In the genomic region with DNA sequence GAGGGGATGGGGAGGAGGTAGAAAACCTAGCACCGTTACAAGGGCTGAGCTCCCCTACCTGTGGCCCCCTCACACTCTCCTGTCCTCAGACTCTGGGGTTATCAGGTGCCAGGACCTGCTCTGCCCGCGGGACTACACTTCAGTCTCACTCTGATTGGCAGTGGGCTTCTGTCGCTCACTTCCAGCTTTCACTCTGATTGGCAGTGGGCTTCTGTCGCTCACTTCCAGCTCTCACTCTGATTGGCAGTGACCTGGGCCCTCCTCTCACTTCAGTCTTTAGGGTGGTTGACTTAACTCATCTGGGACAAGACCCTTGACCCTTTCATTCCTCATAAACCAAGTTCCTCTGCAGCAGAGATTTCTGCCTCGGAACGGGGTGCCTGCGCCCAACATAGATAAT, we compare ENCODE assay signal across 19 mouse cellular contexts.
DNase-seq lines count a peak whose midpoint lies in the region; ATAC-seq and TF ChIP-seq lines count a peak whose summit lies in the region.
"Had no signal": no experiment of that assay in that cellular context is flagged by ENCODE, and none has a peak within 500 bp of the region (broad histone marks: within the 10 kb centered on the region; RNA-seq: fewer than 3 reads in every experiment).

No protein-coding gene starts in this region.

- peaks cover 15% of the 10 kb centered on the region; the same call in 1 of the 2 replicates for H3K4me1 ChIP-seq in intestine, embryonic 14.5 days (replicated peaks; ENCODE audit: control insufficient read depth, insufficient read depth, low read length)
- H3K4me1 ChIP-seq in intestine, embryonic 15.5 days (replicated peaks) = peaks cover 6% of the 10 kb centered on the region; the same call in 1 of the 2 replicates
- H3K4me1 ChIP-seq in ES-E14 (ENCODE audit: control insufficient read depth in 2 of 2, insufficient read depth in 2 of 2, low read length in 2 of 2, poor library complexity in 1 of 2) = peaks cover 0 to 3% of the 10 kb centered on the region in 2 experiments; a peak in 1 of 4 replicates

- H3K9me3 ChIP-seq in intestine, embryonic 14.5 days (ENCODE audit: control insufficient read depth, low read length) = no peaks in the 10 kb centered on the region
- H3K9me3 ChIP-seq in intestine, embryonic 15.5 days = no peaks in the 10 kb centered on the region
- no peaks in the 10 kb centered on the region for H3K9me3 ChIP-seq in ES-E14 (ENCODE audit: control insufficient read depth, insufficient read depth, low read depth, low read length)
- H3K9me3 ChIP-seq: embryonic facial prominence, embryonic 10.5 days; embryonic facial prominence, embryonic 12.5 days; forebrain, embryonic 13.5 days; forebrain, embryonic 15.5 days had no signal

- no peak overlapping the region for H3K4me3 ChIP-seq in intestine, embryonic 14.5 days (ENCODE audit: low read depth, low read length)
- H3K4me3 ChIP-seq in intestine, embryonic 15.5 days (replicated peaks) = no peak overlapping the region
- H3K4me3 ChIP-seq in ES-E14 (ENCODE audit: insufficient read depth in 1 of 2, low read depth in 1 of 2, low read length in 2 of 2, poor library complexity in 1 of 2, severe bottlenecking in 1 of 2) = no peak overlapping the region
- H3K4me3 ChIP-seq: embryonic facial prominence, embryonic 10.5 days; embryonic facial prominence, embryonic 12.5 days; forebrain, embryonic 13.5 days; forebrain, embryonic 15.5 days had no signal

- WGBS in intestine, embryonic 14.5 days = 71% methylated on average over 8 of the region's 8 CpGs
- 60% methylated on average over 8 of the region's 8 CpGs for WGBS in intestine, embryonic 15.5 days

- no peak overlapping the region for H3K27ac ChIP-seq in intestine, embryonic 14.5 days (ENCODE audit: low read depth)
- no peak overlapping the region for H3K27ac ChIP-seq in intestine, embryonic 15.5 days
- no peak overlapping the region for H3K27ac ChIP-seq in ES-E14 (ENCODE audit: insufficient read depth, low read depth, low read length, poor library complexity, severe bottlenecking)
- H3K27ac ChIP-seq: embryonic facial prominence, embryonic 10.5 days; embryonic facial prominence, embryonic 12.5 days; forebrain, embryonic 13.5 days; forebrain, embryonic 15.5 days had no signal

- ATAC-seq in intestine, embryonic 14.5 days (replicated peaks; ENCODE audit: low FRiP score, low TSS enrichment, low read depth) = 0 out of 2 replicates have a peak, but pooled peaks have one; percentile 33
- no peak for ATAC-seq in intestine, embryonic 15.5 days
- ATAC-seq: activated CD4-positive, CD25-positive, alpha-beta regulatory T cell, adult 4 months; forebrain, embryonic 13.5 days; forebrain, embryonic 15.5 days; forebrain, postnatal 0 days had no signal

- DNase-seq in intestine, embryonic 14.5 days (ENCODE audit: low spot score) = no peak
- DNase-seq in ES-E14 (ENCODE audit: low read depth, low spot score) = no peak
- DNase-seq in frontal cortex, postnatal 25 days (ENCODE audit: low spot score in 2 of 2) = no peak
- DNase-seq in gastrocnemius, adult 8-10 months (ENCODE audit: low spot score in 2 of 2) = no peak
- DNase-seq: adrenal gland, adult 8-10 months; adrenal gland, postnatal 25 days; cerebellum, adult 11 months; cerebellum, adult 18-20 months; cerebellum, adult 8-10 months; cerebellum, adult 9-11 months; cerebellum, postnatal 14 days; cerebellum, postnatal 36 days; forebrain, postnatal 0 days had no signal

- in situ Hi-C loops in ES-E14 (cut with MboI; ENCODE audit: low sequenced_read_pairs in 2 of 2, unreplicated experiment in 2 of 2) = no loop called here

- no peaks in the 10 kb centered on the region for H3K27me3 ChIP-seq in intestine, embryonic 14.5 days (replicated peaks; ENCODE audit: control insufficient read depth, insufficient read depth, low read length)
- H3K27me3 ChIP-seq in intestine, embryonic 15.5 days (replicated peaks) = no peaks in the 10 kb centered on the region
- H3K27me3 ChIP-seq: embryonic facial prominence, embryonic 12.5 days; forebrain, embryonic 15.5 days had no signal

- H3K36me3 ChIP-seq in intestine, embryonic 14.5 days (ENCODE audit: control insufficient read depth, insufficient read depth, low read length) = 0 out of 2 replicates have a peak, but pooled peaks cover 11% of the 10 kb centered on the region
- 0 out of 2 replicates have a peak, but pooled peaks cover 8% of the 10 kb centered on the region for H3K36me3 ChIP-seq in intestine, embryonic 15.5 days
- no peaks in the 10 kb centered on the region for H3K36me3 ChIP-seq in ES-E14 (ENCODE audit: control insufficient read depth, insufficient read depth, low read length, poor library complexity, severe bottlenecking)
- H3K36me3 ChIP-seq: forebrain, embryonic 15.5 days had no signal

- H3K4me2 ChIP-seq in intestine, embryonic 14.5 days (ENCODE audit: low read length) = no peak overlapping the region
- no peak overlapping the region for H3K4me2 ChIP-seq in intestine, embryonic 15.5 days (replicated peaks)
- H3K4me2 ChIP-seq: embryonic facial prominence, embryonic 12.5 days; forebrain, embryonic 13.5 days; forebrain, embryonic 15.5 days had no signal

- no peak overlapping the region for H3K9ac ChIP-seq in intestine, embryonic 14.5 days (ENCODE audit: low read length)
- no peak overlapping the region for H3K9ac ChIP-seq in intestine, embryonic 15.5 days
- H3K9ac ChIP-seq in ES-E14 (ENCODE audit: insufficient read depth, low read depth, low read length, poor library complexity, severe bottlenecking) = no peak overlapping the region
- H3K9ac ChIP-seq: embryonic facial prominence, embryonic 12.5 days; forebrain, embryonic 13.5 days; forebrain, embryonic 15.5 days; forebrain, postnatal 0 days had no signal

TF ChIP-seq in ES-E14, 5 proteins besides CTCF, POLR2A, EP300 and RAD21:
- no peak for TF ChIP-seq ZC3H11A (IDR thresholded peaks at IDR 0.05; ENCODE audit: borderline replicate concordance, low read depth, low read length)
- peak; percentile 70; the same call in 1 of the 2 replicates for TF ChIP-seq CHD2 (IDR thresholded peaks at IDR 0.05; ENCODE audit: low read depth, low read length)
